Mouse (Mus musculus) cerebellum, postnatal 10 days (tissue): Measurements from ENCODE around the gene 2310079G19Rik.
A peak's percentile ranks its signal among the peaks of the same experiment; 100 is the strongest.

Experiments
- DNase-seq, 2 experiments: peaks; one replicate each; pipeline ENCODE4 v3.0.0; 2021; ENCODE audit warnings: mixed read lengths in 2 of 2

The 2310079G19Rik gene

DNA sequence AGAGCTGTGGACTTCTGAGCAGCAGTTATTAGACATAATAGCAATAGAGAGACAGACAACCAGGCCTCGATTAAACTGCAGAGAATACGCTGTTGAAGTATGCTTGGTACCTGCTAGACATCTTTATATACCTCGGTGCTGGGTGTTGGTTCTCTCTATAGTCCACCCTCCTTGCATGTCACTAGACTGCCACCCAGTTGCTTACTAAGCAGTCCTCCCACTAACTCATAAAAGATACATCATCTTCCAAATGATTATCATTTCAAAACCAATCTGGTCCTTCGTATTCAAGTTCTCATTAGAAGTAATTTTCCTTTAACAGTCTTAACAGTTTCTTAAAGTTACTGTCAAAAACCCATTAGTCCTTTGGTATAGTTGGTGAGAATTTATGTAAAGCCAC lies at the start of gene 2310079G19Rik:
Gene 2310079G19Rik, minus strand, starts transcription at position 101 of the 400 bp plus-strand sequence.
- no peak for DNase-seq

DNA sequence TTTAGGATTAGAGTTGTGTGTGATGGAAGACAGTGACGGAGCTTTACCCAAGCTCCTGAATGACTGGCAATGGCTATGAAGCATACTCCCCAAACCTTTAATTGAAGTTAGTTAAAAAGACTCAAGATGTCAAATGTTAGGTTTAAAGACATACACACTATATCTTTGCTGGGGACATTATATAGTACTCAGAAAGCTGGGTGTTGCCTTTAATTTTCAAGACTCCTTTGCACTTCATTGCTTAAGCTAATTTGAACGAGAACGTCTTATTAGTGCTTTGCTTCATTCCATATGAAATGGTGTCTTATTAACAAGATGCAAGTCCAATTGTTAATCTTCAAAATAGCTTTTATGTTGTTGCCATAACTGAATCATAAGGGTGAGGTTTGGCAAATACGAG lies 44.1 kb upstream of the 2310079G19Rik start, which contains the start of gene Krtap27-1:
Gene Krtap27-1, minus strand, starts transcription at position 101 of the 400 bp plus-strand sequence.
- no peak for DNase-seq

DNA sequence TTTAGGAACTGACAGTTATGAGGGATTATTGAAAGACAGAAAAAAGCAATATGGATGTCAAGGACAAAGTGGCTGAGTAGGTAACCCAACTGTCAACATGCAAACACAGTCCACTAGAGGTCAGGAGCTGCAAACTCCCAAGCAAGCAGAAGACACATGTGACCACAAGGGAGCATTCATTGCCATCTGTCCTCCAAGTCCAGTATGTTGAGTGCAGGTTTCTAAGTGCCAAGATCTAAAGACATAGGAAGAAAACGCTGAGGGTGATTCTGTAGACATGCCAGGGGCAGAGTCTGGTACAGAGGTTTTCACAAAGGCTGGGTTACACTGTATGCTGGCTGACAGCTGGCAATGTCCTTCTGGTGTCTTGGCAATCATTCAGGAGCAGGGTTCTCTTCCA lies 30.0 kb upstream of the 2310079G19Rik start:
- peak; percentile 59 to 60 for DNase-seq

DNA sequence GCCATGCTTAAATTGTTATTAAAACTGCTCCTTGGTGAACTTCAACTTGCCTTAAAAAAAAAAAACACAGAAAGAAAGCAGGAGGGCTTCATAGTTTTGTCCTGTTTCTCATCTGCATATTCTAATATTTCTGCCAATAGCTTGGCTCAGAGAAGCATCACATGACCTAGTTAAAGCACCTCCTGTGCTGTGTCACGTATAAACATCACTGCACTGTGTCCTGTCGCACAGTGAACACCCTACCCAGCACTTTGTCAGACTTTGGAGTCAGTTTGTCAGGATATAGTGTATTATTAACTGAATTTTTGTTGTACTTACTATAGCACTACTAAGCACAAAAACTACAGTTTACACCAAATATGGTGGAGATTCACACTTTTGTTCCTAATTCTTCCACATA lies 24.5 kb upstream of the 2310079G19Rik start:
- no peak for DNase-seq

DNA sequence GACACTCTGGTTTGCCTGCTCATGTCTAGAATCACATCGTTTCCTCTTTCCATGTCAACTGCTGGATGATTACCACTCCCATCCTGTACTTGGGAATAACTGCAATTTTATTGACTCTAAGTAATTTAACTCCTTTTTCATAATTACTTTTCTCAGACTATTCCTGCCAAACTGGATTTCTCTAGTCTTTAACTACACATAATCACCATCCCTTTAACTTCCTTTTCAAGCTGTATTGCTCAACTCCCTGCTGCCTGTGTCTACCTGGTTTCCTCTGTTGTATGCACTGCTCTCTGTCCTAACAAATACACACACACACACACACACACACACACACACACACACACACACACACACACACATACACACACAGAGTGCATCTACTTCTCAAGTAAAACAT lies 23.6 kb upstream of the 2310079G19Rik start:
- DNase-seq, result no peak

DNA sequence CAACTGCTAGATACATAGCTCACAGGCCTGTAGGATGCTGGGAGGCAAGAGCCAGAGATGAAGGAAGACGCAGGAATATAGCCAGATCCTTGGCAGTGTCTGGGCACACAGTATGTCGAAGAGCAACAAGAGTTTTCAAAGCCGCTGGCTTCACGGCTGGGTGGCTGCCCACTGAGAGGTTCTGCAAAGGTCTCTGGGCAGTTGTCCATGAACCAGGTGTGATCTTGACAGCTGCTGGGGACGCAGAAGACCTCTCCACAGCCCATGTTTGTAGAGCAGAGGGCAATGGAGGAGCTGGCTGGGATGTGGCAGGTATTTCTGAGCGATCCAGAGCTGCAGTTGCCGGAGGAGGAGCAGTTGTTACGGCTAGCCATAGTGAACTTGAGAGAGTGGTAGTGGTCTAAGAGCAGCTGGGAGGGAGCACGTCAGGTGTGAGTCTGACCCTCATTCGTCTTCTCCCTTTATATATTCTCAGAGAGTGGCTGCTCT lies 19.9 kb upstream of the 2310079G19Rik start, which contains the start of gene Krtap26-1:
Gene Krtap26-1, minus strand, starts transcription at position 439 of the 489 bp plus-strand sequence.
- no peak for DNase-seq

DNA sequence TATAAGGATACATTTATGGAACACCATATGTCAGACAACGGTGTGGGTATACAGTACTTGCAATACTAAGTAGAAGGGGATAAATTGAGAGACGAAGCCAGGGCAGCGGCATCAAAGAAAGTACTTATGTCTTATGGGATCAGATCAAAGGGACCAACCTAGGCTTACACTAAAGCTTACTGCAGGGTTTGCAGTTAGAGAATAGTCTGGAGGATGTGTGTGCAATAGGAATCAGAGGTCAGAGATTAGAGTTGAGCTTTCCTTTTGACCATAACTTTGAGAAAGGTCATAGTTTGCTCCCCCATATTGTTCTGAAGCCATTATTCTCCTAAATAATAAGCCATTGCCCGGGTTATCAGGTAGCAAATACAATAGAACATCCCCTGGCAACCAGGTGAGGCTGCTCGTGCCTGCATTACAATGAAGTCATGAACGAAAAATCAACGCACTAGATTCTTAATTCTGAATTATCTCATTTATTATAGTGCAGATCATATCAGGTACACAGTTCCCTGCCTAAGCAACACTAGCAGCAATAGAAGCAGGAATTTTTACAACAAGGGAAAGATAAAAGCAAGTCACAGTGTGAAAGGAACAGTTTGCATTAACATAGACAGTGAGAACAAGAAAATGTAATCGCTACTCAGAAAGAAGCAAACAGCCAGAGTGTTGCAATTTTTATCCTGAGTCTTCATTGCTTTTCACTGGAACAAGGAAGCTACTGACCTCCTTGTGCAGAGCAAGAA lies 19.1 kb upstream of the 2310079G19Rik start:
- DNase-seq, result no peak

DNA sequence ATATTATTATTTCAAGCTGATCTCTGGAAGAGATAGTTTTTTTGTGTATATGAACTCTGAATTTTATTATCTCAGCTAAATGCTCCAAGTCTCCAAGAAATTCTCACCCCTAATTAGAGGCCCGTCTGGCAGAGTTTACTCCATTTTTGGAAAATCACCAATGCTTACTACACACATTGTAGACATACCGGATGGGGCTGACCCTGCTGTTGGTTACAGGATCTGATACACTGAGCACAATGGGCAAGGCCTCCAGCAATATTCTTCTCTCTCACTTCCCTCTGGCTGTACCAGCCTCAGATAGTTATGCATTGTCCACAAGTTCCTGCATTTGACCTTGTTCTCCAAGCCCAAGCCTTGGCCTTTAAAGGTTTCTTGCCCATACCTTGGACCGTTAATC lies 12.6 kb upstream of the 2310079G19Rik start:
- DNase-seq, result peak; percentile 6 to 15

DNA sequence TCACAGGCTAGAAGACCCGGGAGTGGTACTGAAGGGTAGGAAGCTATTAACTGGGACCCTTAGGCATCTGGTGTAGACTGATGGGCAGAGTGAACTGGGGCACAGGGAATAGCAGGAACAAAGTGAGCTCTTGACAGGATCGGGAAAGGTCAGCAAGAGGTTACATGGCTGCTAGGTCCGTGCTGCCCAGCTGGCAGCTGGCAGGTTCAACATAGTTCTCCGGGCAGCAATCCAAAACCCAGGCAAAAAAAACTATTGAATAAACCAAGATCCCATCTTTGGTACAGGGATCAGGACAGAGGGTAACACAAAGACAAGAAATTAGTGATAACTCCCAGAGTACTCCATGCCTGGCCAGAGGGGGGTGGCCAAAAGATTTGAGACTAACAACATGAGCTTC lies 7.7 kb upstream of the 2310079G19Rik start:
- peak; percentile 58 to 62 for DNase-seq

DNA sequence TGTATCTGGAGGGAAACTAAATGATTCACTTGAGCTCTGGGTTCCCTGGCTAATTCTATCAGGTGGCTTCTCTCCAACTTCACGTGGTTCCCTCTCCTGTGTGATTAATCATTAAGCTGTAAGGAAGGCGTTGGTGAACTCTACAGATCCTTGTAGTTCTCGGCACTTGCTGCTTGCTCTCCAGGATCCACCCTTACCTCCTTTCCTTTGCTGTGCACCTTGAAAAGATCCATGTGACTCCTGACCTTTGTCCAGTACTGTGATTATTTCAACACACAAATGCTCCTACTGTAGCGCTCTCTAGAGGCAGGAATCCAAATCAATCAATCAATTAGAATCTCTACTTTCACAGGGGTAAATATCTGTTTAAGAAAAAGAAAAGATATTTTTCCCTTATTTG lies 4.0 kb upstream of the 2310079G19Rik start:
- DNase-seq, result peak in 1 of 2 experiments; percentile 4

DNA sequence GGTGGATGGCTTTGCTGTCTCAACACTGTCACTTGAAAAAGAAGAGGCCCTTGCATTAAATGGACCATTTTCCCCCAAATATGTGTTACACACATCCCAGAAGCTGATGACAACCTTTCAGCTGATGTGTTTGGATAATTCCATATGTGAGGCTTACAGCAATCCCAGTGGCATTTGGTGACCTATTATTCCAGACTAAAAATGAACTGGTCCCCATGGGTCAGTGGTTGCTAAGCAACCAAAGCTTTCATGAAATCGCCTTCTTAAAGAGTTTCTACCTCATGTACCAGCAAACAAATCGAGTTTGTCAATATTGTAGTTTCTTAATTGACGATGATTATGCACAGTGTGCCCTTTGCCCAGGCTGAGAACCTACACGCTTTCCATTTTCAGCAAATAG lies 14.8 kb downstream of the 2310079G19Rik start:
- DNase-seq, result no peak

DNA sequence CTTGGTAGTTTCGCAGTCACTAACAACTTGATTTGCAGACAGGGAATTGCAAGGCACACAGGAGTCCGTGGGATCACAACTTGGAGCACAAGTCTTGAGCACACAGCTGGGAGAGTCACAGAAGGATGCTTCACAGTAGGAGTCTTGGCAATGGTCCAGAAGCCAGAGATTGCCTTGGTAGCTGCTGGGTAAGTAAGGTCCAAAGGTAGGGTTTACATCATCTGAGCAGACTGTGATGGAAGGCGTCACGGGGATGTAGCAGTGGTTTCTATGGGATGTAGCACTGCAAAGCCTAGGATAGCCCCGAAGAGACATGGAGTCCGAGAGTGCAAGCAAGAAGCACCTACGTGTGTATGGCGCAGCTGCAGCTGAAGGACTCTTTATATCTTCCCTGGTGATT lies 15.5 kb downstream of the 2310079G19Rik start, which contains the start of gene Krtap24-1:
Gene Krtap24-1, minus strand, starts transcription at position 358 of the 400 bp plus-strand sequence.
- DNase-seq, result peak; percentile 4 to 7

DNA sequence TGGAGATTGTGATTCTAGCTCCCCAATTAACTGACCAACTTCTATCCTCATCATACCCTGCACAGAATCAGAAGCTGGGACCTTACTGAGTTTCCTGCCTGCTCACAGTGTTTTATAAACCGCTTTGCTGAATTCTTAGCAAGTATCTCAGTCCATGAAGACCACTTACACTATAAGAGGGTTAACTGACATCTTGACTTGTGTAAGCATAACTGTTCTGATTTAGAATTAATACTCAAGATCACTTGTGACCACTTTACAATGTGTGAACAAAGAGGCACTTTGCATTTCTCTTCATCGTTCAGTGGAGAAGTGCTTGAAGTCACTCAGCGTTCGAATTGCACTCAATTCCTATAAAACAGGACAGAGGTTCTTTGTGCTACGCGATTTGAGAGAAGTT lies 22.9 kb downstream of the 2310079G19Rik start:
- DNase-seq, result no peak

DNA sequence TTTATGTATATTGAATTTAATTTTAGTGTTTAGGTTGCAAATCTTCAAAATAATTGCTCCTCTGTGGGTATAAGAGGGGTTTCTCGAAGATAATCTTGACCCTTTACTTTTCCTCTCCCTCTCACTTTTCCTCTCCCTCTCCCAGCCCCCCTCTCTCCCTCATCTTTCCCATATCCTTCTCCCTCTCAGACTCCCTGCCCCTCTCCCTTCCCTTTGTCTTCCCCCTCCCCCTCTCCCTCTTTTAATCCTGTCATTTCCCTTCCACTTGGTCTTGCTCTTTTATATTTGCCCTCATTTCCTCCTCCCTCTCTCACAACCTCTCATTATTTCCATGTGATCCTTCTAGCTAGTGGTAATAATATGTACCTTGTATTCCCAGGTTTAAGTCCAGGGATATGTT lies 25.0 kb downstream of the 2310079G19Rik start:
- no peak for DNase-seq

DNA sequence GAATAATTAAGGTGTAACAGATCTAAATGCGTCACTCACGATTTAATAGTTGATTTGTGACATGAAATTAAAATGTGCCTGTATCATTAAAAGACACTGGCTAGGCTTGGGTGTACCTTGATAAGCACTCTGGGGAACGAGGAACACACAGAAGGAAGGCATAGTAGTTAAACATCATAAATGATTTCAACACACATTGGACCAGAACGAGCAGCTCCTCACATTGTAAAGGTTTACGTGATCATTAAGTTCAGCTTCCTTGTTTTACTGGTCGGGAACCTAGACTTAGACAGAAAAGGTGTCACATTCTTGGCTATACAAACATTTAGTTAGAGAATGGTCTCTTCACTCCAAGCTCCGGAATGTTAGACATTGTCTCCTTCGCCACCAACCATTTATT lies 27.2 kb downstream of the 2310079G19Rik start:
- no peak for DNase-seq

DNA sequence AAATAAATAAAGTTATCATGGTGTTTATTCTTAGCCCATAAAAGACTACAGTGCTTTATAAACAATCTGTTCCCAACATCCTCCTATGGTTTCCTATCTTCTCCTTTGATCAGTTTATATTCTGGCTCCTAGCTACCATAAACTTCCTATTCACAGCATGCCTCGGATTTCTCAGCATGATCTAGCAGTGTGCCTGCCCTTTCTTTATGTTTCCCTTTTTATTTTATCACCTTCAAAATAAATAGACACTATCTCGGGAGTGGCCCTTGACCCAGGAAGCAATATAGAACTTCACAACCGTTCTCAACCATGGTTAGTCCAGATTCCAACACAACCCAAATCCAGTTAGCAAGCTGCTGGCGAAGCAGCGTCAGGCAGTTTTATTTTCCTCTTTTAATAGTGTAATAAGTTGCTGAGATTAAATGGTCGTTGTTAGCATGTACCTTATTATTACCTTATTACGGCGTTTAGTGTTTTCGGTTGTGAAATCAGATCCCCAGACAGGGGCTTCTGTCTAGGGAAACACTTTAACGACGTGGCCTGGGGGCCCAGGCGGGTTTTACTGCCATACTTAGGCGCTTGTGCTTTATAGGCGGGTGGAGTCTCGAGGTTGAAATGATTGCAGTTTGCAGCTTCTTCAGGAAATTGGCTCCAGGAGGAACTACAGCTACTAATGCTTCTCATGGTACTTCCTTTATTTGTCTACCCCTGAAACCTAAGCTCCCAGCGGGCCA lies 27.8 kb downstream of the 2310079G19Rik start:
- no peak for DNase-seq

DNA sequence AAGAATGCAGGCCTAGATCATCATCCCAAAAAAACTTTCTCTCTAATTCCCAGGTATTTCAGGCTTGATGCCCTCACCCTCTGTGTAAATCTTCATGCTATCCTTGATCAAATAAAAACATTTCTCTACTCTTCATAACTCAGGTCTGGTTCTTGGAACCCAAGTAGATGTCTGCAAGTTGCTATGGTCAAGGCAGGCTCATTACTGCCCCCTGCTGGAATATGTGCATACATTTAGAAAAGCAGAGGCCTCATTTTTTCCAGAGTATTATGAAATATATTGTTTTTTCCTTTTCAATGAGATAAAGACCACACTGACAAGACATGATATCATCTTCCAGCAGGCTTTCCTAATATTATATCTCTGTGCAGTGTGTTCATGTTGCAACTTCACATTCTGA lies 34.7 kb downstream of the 2310079G19Rik start:
- DNase-seq, result peak; percentile 16 to 31

DNA sequence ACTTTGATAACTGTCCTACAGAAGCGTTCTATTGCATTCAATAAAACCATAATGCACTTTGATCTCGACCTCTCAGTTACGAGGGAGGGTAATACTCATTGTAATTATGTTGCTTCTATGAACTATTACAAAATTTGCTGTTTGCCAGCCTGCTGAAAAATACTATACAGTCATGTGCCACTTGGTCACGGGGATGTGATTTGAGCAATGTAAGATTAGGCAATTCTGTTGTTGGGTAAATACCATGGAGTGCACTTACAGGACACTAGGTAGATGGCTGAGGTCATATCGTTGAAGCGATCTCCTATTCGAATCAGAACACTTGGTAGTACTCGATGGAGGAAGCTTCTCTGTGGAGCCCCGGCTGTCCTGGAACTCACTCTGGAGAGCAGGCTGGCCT lies 44.1 kb downstream of the 2310079G19Rik start:
- no peak for DNase-seq
